Mouse (Mus musculus): Measurements from ENCODE around the gene Rhox4a. TPM values are rescaled to one million over a fixed set of nuclear protein-coding genes. Genes with fewer than 3 reads are reported as not detected.
"Not testable (repeated sequence)": the region's sequence is repeated elsewhere in the genome, so short reads cannot be mapped to it uniquely, and the experiment has no call there.

Gene Rhox4a
- not detected in 2 replicates for polyA plus RNA-seq (2014; fragmentation: Nextera tagmentation; extraction: Ambion mirVana)

DNA sequence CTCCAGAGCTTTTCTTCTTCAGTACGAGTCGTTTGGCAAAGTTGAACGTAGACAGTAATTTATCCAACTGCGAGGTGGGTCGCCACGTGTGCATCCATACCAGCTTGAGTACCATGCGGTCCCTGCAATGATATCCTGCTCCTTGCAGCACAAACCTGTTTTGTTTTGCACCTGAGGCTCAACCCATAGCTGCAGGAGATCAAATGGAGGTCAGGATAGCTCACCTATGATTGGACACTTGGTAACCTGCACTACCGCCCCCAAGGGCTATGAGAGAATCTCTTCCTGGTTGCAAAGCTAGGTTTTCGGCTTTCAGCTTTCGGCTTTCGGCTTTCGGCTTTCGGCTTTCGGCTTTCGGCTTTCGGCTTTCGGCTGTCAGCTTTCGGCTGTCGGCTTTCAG, at the start of gene Rhox4a:
Gene Rhox4a (plus strand): TSS at position 301 of the 400 bp plus-strand sequence.
- WGBS = 96% methylated on average over 10 of the region's 19 CpGs
- not testable (repeated sequence) for H3K27ac ChIP-seq (replicated peaks; ENCODE audit: low read depth, low read length); H3K4me3 ChIP-seq (ENCODE audit: low read depth, low read length); H3K9me3 ChIP-seq (replicated peaks; ENCODE audit: control insufficient read depth, low read length); H3K27me3 ChIP-seq (ENCODE audit: control insufficient read depth, insufficient read depth, low read length); DNase-seq (ENCODE audit: low spot score); H3K4me1 ChIP-seq (ENCODE audit: control insufficient read depth, insufficient read depth, low read length); H3K9ac ChIP-seq (replicated peaks; ENCODE audit: low read length); ATAC-seq (replicated peaks; ENCODE audit: insufficient number of reproducible peaks, low FRiP score, low TSS enrichment, low read depth); H3K4me2 ChIP-seq (ENCODE audit: low read depth, low read length); H3K36me3 ChIP-seq (replicated peaks; ENCODE audit: control insufficient read depth, insufficient read depth, low read depth, low read length)

GRCm38 (mm10) chrX:37222158-37222557, 43.0 kb upstream of the Rhox4a start, which contains the start of gene Rhox1:
TSS of gene Rhox1 (minus strand) at chrX:37222258.
- H3K4me3 ChIP-seq (ENCODE audit: low read depth, low read length); DNase-seq (ENCODE audit: low spot score); H3K4me2 ChIP-seq (ENCODE audit: low read depth, low read length); H3K27ac ChIP-seq (replicated peaks; ENCODE audit: low read depth, low read length); H3K9me3 ChIP-seq (replicated peaks; ENCODE audit: control insufficient read depth, low read length); H3K4me1 ChIP-seq (ENCODE audit: control insufficient read depth, insufficient read depth, low read length); ATAC-seq (replicated peaks; ENCODE audit: insufficient number of reproducible peaks, low FRiP score, low TSS enrichment, low read depth); H3K36me3 ChIP-seq (replicated peaks; ENCODE audit: control insufficient read depth, insufficient read depth, low read depth, low read length); H3K27me3 ChIP-seq (ENCODE audit: control insufficient read depth, insufficient read depth, low read length); H3K9ac ChIP-seq (replicated peaks; ENCODE audit: low read length): not testable (repeated sequence)
- WGBS = 65% methylated on average over 1 of the region's 1 CpGs

DNA sequence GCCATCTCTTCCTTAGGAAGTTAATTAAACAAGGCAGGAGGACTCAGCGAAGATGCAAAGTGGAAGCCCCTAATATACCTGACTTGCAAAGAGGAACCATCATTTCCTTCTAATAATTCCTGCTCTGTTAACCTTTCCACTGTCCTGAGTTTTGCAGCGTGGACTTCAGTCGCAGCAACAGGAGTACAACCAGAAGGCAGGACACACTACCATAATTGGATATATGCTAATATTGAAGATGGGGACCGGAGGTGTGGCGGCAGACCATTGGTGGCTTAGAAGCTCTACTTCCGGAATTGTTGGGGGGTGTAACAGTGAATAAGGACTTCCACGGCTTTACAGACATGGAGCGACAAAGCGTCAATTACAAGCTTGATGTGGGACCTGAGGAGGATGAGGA, 20.5 kb upstream of the Rhox4a start, which contains the start of gene Rhox2a:
Gene Rhox2a (plus strand): TSS at position 301 of the 400 bp plus-strand sequence.
- not testable (repeated sequence) for H3K36me3 ChIP-seq (replicated peaks; ENCODE audit: control insufficient read depth, insufficient read depth, low read depth, low read length); H3K27ac ChIP-seq (replicated peaks; ENCODE audit: low read depth, low read length); H3K27me3 ChIP-seq (ENCODE audit: control insufficient read depth, insufficient read depth, low read length); ATAC-seq (replicated peaks; ENCODE audit: insufficient number of reproducible peaks, low FRiP score, low TSS enrichment, low read depth); H3K9me3 ChIP-seq (replicated peaks; ENCODE audit: control insufficient read depth, low read length); H3K4me1 ChIP-seq (ENCODE audit: control insufficient read depth, insufficient read depth, low read length); DNase-seq (ENCODE audit: low spot score); H3K4me3 ChIP-seq (ENCODE audit: low read depth, low read length); H3K9ac ChIP-seq (replicated peaks; ENCODE audit: low read length); H3K4me2 ChIP-seq (ENCODE audit: low read depth, low read length)
- WGBS = no CpG with 5 or more reads among the region's 9 CpGs

DNA sequence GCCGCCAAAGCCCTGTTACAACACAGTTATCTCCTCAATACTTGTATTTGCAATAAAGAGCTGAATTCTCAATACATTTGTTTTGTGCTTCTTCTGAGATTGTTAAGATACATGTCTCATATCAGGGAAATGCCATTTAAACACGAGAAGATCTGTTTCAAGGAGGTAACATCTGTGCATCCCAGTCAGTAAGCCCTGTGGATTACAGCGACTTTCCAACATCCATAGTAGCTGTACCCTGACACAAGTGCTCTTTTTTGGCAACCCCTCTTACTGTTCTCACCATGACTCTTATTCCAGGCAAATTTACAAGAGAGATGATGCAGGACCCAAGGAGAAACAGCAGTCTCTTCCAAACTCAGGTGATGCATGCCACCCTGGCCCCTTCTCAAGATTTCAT, 15.5 kb upstream of the Rhox4a start, which contains the start of gene Rhox3a:
Gene Rhox3a (plus strand): TSS at position 301 of the 400 bp plus-strand sequence.
- not testable (repeated sequence) for H3K9me3 ChIP-seq (replicated peaks; ENCODE audit: control insufficient read depth, low read length); H3K27me3 ChIP-seq (ENCODE audit: control insufficient read depth, insufficient read depth, low read length); H3K4me3 ChIP-seq (ENCODE audit: low read depth, low read length); ATAC-seq (replicated peaks; ENCODE audit: insufficient number of reproducible peaks, low FRiP score, low TSS enrichment, low read depth); H3K27ac ChIP-seq (replicated peaks; ENCODE audit: low read depth, low read length); DNase-seq (ENCODE audit: low spot score); H3K36me3 ChIP-seq (replicated peaks; ENCODE audit: control insufficient read depth, insufficient read depth, low read depth, low read length); H3K4me1 ChIP-seq (ENCODE audit: control insufficient read depth, insufficient read depth, low read length); H3K4me2 ChIP-seq (ENCODE audit: low read depth, low read length); H3K9ac ChIP-seq (replicated peaks; ENCODE audit: low read length)
- WGBS = 71% methylated on average over 1 of the region's 3 CpGs

Other genes with a start within 250 kb of the Rhox4a start
- gene Sowahd, start 216.5 kb upstream of the Rhox4a start, polyA plus RNA-seq (2014; fragmentation: Nextera tagmentation; extraction: Ambion mirVana) = not detected in 2 replicates
- gene Rpl39, start 179.9 kb upstream of the Rhox4a start, polyA plus RNA-seq (2014; fragmentation: Nextera tagmentation; extraction: Ambion mirVana) = 502 and 510 TPM in 2 replicates
- gene Upf3b, start 155.0 kb upstream of the Rhox4a start, polyA plus RNA-seq (2014; fragmentation: Nextera tagmentation; extraction: Ambion mirVana) = 18.5 and 18.9 TPM in 2 replicates
- gene Nkap, start 138.5 kb upstream of the Rhox4a start, polyA plus RNA-seq (2014; fragmentation: Nextera tagmentation; extraction: Ambion mirVana) = 14.9 and 19.7 TPM in 2 replicates
- not detected in 2 replicates for gene Akap14, start 96.5 kb upstream of the Rhox4a start, polyA plus RNA-seq (2014; fragmentation: Nextera tagmentation; extraction: Ambion mirVana)
- 375 and 434 TPM in 2 replicates for gene Ndufa1, start 74.2 kb upstream of the Rhox4a start, polyA plus RNA-seq (2014; fragmentation: Nextera tagmentation; extraction: Ambion mirVana)
- 15.6 and 16.6 TPM in 2 replicates for gene Rnf113a1, start 74.1 kb upstream of the Rhox4a start, polyA plus RNA-seq (2014; fragmentation: Nextera tagmentation; extraction: Ambion mirVana)
- gene Gm9, start 54.3 kb upstream of the Rhox4a start, polyA plus RNA-seq (2014; fragmentation: Nextera tagmentation; extraction: Ambion mirVana) = not detected in 2 replicates
- not detected in 2 replicates for gene Rhox1, start 43.1 kb upstream of the Rhox4a start, polyA plus RNA-seq (2014; fragmentation: Nextera tagmentation; extraction: Ambion mirVana)
- not detected in 2 replicates for gene Rhox2a, start 20.4 kb upstream of the Rhox4a start, polyA plus RNA-seq (2014; fragmentation: Nextera tagmentation; extraction: Ambion mirVana)
- gene Rhox3a, start 15.4 kb upstream of the Rhox4a start, polyA plus RNA-seq (2014; fragmentation: Nextera tagmentation; extraction: Ambion mirVana) = not detected in 2 replicates
- gene Rhox3a2, start 114.7 kb downstream of the Rhox4a start, polyA plus RNA-seq (2014; fragmentation: Nextera tagmentation; extraction: Ambion mirVana) = not detected in 2 replicates
- gene Rhox4a2, start 125.5 kb downstream of the Rhox4a start, polyA plus RNA-seq (2014; fragmentation: Nextera tagmentation; extraction: Ambion mirVana) = 1.4 and 2.2 TPM in 2 replicates
- not detected in 2 replicates for gene Rhox2b, start 146.7 kb downstream of the Rhox4a start, polyA plus RNA-seq (2014; fragmentation: Nextera tagmentation; extraction: Ambion mirVana)
- 0.85 and 0.86 TPM in 2 replicates for gene Rhox4b, start 167.2 kb downstream of the Rhox4a start, polyA plus RNA-seq (2014; fragmentation: Nextera tagmentation; extraction: Ambion mirVana)
- gene Rhox2c, start 188.3 kb downstream of the Rhox4a start, polyA plus RNA-seq (2014; fragmentation: Nextera tagmentation; extraction: Ambion mirVana) = 1.00 and 1.2 TPM in 2 replicates
- not detected in 2 replicates for gene Rhox3c, start 193.2 kb downstream of the Rhox4a start, polyA plus RNA-seq (2014; fragmentation: Nextera tagmentation; extraction: Ambion mirVana)
- gene Rhox4c, start 215.0 kb downstream of the Rhox4a start, polyA plus RNA-seq (2014; fragmentation: Nextera tagmentation; extraction: Ambion mirVana) = not detected in 2 replicates
- gene Rhox2d, start 228.1 kb downstream of the Rhox4a start, polyA plus RNA-seq (2014; fragmentation: Nextera tagmentation; extraction: Ambion mirVana) = 0.43 TPM in 1 of 2 replicates, not detected in the other
- not detected in 2 replicates for gene Rhox4d, start 249.0 kb downstream of the Rhox4a start, polyA plus RNA-seq (2014; fragmentation: Nextera tagmentation; extraction: Ambion mirVana)